Mouse (Mus musculus) adipocyte (in vitro differentiated cells): ENCODE measurements around the gene Kcnip1.

Experiments
- DNase-seq: peaks from one replicate; pipeline ENCODE4 v3.0.0-alpha.2; 2016; ENCODE audit warnings: low spot score

The Kcnip1 gene

DNA sequence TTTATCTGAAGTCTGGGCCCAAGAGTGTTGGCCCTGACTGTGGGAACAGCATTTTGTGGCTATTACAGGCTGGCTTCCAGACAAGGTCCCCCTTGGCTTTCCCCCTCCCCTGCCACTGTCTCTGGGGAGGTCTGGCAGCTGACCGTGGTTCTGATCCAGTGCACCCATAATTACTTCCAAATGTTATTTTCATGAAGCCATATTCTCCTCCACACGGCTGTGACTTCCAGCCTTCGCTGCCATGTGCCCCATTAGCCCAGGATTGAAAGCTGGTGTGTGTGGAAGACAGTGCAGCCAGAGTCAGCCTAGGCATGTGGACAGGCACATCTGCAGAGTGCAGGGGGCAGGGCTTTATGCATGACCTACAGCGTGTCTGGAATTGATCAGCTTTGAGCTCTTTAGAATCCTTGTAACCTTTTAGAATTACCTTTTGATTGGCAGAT lies 240.5 kb downstream of the Kcnip1 start:
- DNase-seq = no peak

DNA sequence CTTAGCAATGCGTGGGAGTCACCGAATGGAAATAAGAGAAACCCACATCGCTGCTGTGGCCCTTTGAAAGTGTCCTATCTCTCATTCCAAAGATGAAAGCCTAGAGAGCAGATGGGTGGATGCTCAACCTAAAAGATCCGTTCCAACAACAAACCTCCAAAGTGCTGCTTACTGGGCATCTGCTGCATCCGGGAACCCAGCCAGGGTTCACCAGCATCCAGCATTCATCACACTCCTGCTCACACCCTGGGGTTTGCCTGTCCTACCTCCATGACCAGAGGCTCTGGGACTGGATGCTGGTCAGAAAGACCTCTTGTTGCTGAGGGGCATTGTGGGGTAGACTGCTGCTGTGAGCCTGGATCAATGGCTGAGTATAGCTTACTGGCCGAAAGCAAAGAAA lies 241.4 kb downstream of the Kcnip1 start:
- no peak for DNase-seq

DNA sequence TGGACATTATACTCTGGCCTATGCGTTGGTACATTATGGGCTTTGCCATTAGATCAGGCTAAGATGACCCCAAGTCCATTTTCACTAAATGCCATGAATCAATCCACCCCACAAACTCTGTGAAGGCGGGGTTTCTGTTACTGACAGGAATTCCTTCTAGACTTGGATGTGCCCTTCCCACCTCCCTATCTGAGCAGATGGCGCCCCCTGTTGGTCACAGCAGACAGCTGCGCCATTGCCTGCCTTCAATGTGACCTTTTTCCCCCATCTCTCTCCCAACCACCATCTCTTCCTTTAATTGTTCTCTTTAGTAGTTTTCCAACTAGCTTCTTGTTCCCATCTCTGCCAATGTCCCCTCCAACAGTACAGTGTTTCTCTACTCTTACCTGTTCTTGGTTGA lies 243.0 kb downstream of the Kcnip1 start:
- no peak for DNase-seq

DNA sequence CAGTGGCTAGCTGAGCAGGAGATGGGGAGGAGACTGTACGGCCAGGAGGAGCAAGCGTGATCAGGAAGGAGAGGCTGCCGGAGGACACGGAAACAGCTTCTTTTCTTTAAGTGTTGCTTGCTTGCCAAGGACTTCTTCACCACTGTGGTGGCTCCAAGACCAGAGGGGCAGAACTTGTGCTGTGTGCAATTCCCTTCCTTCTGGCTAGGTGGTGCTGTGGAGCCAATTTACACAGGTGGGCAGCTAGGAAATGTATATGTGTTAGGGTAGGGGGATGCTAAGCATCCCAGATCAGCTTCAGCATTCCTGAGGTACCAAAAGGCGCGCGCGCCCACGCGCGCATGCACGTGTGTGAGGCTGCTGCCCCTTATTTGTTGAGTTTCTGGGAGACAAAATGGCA lies 243.5 kb downstream of the Kcnip1 start:
- no peak for DNase-seq

DNA sequence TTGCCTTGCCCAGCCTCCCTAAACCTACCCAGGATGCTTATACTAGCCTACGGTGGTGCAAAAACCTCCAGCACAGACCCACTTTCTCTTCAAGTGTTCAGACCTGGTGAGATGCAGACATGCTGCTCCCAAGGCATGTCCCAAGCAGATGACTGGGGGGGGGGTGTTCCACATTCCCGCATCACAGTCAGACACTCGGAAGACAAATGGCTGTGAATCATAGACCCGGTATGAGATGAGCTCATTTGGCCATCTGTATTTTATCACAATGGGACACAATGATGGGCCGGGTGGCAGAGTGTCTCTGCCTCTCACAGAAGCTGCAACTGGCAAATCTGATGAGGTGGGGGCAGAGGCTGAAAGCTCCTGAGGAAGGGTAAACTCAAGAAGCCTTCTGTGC lies 244.2 kb downstream of the Kcnip1 start:
- no peak for DNase-seq

DNA sequence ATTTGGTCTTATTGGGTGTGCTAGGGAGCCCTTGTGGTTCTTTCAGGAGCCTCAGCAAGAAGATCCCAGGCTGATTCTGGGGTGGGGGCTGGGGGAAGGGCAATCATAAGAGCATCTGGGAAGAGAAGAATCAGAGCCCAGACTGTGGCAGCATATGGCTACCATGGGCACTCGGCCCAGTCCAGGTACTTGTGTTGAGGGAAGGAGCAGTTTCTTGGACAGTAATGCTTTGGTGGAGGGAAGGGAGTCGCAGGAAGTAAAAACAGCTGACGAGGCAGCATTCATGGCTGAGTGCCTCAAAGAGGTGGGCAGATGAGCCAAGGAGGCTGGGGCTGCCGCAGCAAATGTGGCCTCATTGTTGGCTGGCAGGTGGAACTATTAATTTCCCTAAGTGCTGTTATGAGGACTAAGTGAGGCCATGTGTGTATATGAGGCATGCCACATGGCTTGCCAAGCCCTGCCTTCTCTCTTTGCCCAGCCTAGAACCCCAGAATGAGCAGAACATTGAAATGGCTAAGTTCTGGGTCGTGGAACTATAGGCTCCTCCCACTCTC lies 245.5 kb downstream of the Kcnip1 start:
- DNase-seq = no peak

DNA sequence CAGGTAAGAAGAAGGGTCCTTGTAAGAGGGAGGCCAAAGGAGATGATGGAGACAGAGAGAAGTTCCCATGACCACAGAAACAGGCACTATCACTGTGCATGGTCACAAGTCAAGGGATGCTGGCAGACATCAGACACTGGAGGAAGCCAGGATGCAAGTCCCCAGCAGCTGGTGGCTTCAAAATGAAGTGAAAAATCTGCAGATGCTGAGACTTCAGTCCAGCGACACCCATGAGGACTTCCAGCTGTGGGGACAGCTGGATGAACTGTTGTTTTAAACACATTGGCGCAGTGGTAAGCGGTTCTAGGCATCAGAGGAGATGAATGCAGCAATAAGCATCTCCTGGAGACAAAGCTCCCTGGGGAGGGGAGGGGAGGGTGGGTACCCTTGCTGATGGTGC lies 246.6 kb downstream of the Kcnip1 start:
- no peak for DNase-seq

DNA sequence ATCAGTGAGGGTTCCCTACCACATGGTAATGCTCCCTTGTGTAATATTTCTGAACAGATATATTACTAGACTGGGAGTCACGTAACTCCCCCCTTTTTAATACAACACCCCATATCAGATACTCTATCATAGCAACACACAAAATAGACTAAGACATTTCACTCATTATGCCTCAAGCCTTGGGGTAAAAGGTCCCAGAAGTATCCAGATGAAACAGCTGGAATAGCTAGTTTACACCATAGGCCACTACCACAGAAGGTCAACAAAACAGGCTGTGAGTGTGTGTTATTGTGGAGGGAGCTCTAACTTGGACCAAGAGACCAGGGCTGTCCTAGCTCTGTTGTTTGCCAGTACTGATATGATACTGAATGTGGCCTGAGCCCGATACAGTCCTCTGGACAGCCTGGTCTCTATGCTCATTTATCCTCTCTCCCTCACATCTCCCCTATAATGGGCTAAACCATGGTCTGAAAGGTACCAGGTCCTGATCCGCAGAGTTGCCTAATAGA lies 247.1 kb downstream of the Kcnip1 start:
- DNase-seq = no peak

DNA sequence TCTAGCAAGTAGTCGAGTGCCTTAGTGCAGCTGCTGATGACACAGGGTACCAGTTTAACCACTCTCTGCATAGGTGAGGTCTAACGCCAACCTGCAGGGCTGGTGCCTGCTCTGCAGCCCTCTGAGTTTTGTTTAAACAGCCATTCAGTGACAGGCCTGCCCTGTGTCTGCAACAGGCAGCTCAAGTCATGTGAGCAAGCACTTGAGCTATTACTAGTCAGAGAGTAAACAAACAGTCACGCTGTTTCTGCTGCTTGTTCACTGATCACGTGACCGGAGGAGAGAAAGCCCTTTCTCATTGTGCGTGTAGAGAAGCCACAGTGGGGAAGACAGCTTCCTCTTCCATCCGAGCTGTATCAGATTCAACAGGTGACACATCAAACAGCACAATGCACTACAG lies 248.5 kb downstream of the Kcnip1 start:
- no peak for DNase-seq

DNA sequence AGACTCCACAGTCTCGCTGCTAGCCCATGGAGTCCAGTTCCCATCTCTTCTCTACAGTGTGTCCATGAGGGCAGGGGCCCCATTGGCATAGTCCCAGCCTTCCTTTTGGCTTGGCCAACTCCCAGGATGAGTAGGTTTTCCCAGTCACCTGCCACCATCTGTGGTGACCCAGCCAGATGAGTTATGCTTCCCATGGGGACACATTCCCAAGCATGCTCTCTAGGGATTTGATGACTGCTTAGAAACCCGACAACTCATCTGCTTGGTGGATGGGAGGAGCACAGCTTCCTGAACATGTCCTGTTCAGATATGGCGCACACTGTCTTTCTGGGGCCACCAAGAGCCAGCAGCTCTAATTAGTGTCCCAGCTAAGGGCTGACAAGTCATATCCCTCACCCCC lies 252.8 kb downstream of the Kcnip1 start:
- DNase-seq = no peak

DNA sequence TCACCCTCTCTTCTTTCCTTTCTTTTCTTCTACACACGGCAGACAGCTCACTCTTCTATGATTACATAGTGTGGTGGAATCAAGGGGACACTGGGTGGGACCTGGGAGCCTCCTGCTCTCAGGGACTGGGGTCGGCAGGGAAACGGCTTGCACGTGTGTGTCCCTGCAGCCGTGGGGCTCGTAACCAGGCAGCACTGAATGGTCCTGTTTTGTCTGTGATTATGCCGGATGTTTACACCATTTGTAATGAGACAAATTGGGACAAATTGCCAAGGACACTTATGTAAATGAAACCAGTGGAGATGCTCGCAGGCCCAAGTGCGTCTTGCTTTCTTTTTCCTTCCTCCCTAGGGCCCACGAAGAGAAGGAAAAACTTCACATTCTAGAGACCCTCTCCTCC lies 256.5 kb downstream of the Kcnip1 start:
- DNase-seq = no peak

DNA sequence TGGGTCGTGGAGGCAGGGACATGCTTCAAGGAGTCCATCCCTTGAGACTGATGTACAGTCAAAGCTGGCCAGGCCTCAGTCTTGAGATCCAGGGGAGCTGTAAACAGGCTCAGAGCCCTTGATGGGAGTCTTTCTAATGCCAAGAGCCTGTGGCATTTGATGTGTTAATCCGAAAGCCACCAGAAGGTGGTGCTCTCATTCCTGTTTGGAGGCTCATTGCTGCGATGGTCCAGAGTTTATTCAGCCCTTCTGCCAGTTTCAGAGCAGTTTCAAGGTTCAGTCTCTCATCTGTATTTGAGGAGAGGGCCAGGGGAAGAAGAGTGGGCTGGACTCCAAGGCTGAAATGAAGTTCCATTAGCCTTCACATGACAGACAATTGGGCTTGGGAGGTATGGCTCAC lies 259.7 kb downstream of the Kcnip1 start:
- peak; percentile 10 for DNase-seq

DNA sequence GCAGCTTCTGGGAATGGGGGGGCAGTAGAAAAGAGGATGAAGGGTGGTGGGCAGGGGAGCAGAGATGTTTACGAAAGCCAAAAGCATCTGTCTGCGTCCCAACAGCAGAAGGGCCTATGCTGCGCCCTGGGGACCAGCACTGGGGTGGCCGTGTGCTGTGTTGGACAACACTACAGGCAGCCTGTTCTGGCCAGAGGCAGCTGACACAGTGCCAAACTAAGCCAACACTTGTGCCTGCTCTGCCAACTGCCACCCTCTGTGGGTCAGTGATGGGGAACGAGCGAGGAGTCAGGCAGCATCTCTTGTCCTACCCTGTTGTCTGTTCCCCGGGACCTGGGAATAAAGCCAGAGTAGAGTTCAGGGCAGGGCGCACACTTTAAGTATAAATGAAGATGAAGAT lies 260.6 kb downstream of the Kcnip1 start:
- no peak for DNase-seq

DNA sequence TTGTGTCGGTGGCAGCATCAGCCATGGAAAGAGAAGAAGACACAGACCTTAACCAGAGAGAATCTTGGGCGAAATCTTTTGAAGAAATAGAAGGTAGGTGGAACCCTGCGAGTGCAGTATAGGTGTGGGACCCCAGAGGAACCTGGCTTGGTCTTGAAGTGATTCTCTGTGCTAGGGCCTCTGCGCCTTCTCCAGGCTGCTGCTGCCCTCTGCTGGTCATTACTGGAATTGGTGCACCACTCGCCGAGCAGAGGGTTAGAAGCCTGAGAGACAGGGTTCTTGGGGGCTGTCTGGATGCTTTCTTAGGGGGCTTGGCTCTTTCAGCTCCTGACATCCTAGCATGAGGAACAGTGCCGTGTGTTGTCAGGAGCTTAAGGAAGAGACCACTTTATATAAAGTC lies 271.7 kb downstream of the Kcnip1 start:
- DNase-seq = peak; percentile 45

DNA sequence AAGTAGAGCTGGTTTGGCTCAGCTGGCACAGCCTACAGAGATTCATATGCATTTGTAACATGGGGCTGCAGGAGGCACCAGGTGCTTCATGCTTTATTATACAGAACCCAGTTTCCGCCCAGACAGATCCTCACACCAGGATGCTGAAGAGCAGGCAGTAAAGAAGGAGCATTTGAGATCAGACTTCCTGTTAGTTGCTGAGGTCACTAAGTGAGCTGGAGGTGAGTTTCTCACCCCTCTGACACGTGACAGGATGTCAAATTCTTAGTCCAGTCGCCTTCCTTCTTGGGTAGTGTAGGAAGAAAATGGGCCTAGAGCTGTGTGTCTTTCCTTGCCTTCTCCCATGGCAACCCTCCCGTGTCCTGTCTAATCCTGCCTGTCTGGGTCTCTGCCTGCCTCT lies 286.2 kb downstream of the Kcnip1 start:
- DNase-seq = no peak

DNA sequence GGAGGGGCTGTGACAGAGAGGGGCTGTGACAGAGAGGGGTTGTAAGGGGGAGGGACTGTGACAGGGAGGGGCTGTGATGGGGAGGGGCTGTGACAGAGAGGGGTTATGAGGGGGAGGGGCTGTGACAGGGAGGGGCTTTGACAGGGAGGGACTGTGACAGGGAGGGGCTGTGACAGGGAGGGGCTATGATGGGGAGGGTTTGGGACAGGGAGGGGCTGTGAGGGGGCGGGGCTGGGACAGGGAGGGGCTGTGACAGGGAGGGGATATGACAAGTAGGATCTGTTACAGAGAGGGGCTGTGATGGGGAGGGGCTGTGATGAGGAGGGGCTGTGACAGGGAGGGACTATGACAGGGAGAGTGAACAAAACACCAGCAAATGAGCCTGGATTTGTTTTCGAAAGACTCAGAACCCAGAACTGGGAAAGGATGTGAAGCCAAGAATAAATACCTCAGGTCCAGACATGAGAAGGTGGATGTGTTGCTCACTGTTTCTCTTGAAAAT lies 290.9 kb downstream of the Kcnip1 start:
- no peak for DNase-seq

DNA sequence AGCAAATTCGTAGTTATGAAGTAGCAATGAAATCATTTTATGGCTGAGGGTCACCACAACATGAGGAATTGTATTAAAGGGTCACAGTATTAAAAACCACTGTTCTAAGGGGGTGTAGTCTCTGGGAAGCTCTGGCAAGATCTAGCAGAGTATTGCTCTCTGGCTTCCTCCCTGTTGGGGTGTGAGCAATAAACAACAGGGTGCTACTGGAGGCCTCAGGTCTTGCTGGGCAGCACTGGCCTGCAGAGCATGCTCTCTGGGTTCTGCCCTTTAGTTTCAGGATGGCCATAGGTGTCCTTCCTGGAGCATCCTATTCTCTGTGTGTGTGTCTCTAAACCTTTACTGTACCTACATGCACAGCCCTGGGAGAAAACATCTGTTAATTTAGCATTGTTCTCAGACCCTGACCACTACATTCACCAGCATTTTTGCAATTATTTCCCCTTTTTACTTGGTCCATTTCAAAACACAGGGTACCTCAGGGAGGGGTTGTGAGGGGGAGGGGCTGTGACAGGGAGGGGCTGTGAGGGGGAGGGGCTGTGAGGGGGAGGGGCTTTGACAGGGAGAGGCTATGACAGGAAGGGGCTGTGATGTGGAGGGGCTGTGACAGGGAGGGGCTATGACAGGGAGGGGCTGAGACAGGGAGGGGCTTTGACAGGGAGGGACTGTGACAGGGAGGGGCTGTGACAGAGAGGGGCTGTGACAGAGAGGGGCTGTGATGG lies 291.6 kb downstream of the Kcnip1 start:
- DNase-seq = no peak

DNA sequence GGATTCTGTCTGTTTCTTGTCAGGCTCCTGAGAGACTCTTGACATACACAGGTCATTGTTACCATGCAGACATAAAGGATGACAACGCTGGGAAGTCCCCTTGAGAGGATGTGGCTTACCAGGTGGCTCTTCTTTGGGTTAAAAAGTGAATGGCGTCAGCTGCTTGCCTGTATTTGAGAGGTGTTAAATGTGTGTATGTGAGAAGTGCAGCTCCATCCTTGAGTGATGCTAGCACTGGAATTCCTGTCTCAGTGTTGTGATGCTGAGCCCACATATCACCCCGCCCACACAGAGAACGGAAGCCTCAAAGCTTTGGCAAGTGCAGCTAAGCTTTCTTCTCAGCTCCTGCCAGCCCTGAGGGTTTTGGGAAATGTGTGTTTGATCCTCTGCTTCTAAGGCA lies 292.2 kb downstream of the Kcnip1 start:
- no peak for DNase-seq

DNA sequence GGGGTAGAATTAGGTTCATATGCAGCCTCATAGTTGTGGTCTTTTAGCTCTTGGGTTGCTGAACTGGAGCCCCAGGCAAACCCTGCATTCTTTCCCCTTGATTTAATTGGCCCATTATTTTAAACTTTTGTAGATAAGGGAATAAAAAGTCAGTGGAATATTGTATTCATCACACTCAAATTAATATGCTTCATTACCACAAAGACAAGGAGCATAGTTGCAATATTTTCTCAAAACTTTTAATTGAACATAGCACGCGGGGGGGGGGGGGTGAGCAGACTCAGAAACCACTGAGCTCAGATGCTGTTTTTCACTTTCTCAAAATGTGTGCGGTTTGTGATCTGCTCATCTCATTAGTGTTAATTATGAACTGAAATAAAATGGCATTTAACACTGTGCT lies 302.8 kb downstream of the Kcnip1 start:
- DNase-seq = no peak

DNA sequence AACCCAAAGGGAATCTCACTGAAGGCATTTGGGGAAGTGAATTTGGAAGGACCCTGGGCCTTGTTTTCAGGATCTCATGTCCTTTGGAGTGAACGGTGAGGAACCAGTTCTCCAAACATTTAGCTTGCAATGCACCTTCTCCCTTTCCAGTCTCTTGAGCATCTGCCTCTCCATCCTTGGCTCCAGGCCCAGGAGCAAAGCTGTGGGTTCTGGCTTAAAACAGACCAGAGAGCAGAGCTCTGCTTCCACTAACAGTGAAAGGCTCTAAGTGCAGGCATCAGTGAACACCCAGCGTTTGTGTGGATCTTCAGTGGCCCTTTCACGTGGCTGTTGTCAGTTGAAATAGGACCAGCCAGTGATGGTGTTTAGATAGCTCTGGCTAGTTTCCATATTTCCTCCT lies 307.0 kb downstream of the Kcnip1 start:
- DNase-seq = no peak

DNA sequence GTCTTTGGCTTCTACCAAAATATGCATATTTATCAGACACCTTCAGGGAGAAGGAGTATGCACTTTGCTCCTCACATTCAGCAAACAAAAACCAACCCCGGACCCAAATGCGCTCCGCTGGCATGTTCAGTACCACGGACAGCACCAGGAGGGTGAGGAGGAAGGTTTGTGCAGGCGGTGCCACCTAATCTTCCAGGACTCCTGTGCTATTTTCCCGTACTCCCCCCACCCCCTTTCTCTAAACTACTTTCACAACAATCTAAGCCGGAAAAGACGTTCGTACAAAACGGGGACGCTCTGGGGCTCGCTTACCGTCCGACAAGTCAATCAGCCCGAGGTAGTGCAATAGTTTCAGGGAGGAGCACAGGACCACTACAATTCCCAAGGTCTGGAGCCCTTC lies 312.8 kb downstream of the Kcnip1 start:
- peak; percentile 3 for DNase-seq

DNA sequence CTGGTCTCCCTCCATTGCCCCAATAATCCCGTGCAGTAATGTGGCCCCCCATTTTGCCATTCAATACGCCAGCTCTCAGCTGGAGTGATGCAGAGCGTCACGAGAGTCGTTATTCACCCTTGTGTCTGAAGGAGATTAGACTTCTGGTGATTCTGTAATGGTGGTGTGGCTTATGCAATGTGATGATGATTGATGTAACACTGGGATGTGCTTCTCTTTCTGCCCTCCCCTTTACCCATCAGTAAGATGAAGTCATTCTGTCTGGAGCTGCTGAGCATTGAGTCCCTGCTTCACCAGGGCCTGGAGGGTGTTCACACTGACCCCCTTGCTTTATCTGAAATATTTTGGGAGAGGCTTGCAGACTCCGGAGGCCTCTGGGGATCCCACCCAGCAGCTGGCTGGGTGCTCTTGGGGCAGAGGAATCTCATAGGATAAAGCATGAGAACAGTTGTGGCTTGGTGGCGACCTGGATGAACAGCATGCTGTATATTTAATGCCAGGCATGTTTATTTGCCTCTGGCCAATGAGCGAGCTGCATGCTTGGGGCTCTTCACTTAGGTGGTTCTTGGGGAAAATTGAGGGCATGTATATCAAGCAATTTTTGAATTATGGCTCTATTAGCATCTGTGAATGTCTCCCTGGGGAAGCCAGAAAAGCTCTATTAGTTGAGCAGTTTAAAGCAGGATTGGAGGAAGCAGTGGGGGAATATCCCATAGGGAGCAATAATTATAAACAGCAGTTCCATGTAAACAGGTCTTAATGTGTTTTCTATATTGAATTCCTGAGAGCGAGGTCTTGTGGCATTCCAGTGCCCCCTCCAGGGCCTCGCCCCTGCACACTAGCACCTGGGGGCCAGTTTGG lies 322.6 kb downstream of the Kcnip1 start:
- DNase-seq = no peak

DNA sequence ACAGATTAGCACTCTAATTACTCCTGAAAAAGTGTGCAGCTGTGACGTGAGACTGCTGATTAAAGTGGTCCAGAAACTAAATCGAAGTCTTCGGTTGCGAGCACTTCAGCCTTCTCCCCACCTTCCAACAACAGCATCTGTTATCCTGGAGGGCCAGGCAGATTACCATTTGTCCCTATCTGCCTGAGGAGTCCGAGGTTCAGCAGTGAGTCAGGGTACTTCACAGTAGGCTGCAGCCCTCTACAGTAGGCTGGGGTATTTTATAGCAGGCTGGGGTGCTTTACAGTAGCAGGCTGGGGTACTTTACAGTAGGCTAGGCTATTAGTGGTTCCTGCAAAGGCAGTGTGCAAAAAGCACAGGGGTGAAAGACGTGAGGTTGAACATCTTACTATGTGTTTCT lies 324.6 kb downstream of the Kcnip1 start:
- no peak for DNase-seq
